Mouse (Mus musculus) stomach, postnatal 0 days (tissue): ENCODE measurements at regions not wholly inside any gene's neighbourhood (a gene's known extent, or its start where the extent isn't known, plus 50 kb on each side); places are given as distances from the start of the nearest gene placed in this dataset.

ENCODE experiments used
- CTCF ChIP-seq: IDR thresholded peaks from 2 replicates; pipeline ENCODE4 v1.5.1; 2016; ENCODE audit warnings: antibody characterized with exemption, low read depth, mild to moderate bottlenecking, moderate library complexity
- EP300 ChIP-seq: optimal IDR thresholded peaks from 2 replicates; pipeline ENCODE3; 2016; ENCODE audit warnings: antibody characterized with exemption

GRCm38 (mm10) chrX:42431851-42432635 is 57.4 kb upstream of the Tex13c2 start:
- TF ChIP-seq CTCF (no peak), EP300 (no peak)
